Mouse (Mus musculus) lung, postnatal 0 days (tissue): ENCODE measurements around the gene Eci2.
A peak's percentile ranks its signal among the peaks of the same experiment; 100 is the strongest.

Experiments used
- CTCF ChIP-seq: IDR thresholded peaks from 2 replicates; pipeline ENCODE4 v1.5.1; 2016; ENCODE audit warnings: antibody characterized with exemption, mild to moderate bottlenecking
- EP300 ChIP-seq: IDR thresholded peaks from 2 replicates; pipeline ENCODE4 v1.6.1; 2016; ENCODE audit warnings: antibody characterized with exemption, mild to moderate bottlenecking, control low read depth

DNA sequence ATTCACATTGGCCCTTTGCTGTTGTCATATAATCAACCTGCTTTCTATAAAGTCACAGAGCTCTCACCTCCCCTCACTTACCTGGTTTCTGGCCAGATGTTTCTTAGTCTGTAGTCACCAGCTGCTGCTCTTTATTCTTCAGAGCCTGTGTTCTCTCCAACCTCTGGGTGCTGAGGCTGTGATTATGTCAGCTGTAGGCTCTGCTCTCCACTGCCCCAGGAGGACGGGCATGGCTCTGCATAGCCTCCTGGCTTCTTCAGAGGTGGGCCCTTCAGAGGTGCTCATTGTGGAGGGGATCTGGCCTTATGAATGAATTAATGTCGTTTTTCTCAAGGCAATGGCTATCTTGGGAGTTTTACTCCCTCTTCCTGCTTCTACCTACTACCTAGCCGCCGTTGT, 4.8 kb upstream of the Eci2 start:
- TF ChIP-seq CTCF (peak; percentile 56), EP300 (no peak)
